8 mouse cellular contexts compared by ENCODE assay signal in the genomic region with DNA sequence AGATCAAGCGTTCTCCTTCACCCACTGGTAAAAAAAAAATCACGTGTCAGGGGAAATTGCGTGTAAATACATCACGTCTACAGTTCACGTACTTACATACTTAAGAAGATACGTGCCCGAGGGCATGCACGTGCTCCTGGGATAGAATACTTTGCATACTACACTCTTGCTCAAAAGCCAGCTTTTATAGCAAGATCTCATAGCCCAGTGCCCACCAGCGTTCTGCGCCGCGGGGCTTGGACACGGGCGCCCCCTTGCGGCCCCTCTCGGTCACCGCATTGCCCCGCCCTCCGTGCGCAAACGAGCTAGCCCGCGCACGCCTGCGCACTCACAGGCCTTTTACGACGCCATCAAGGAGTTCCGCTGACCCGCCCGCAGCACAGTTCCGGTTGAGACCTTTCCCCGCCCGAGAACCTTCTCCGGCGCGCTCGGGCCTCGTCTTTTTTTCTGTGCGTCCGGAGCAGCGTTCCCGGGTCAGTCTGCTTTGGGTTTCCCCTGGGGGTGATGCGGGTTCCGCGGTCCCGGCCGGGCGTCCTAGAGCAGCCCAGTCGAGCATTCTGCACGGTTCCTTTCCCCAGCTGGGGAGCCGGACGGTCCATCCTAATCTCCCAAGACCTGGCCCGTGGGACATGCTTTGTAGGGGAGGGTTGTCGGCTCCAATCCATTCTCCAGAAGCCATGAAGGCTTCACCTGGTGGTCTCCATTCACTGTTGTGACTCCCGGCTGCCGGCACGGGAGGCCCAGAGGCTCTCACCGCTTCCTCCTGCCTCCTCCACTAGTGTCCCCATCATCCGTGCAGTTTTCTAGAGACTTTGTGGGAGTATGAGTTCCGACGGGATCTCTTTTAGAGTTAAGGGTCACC. TPM values are rescaled to one million over a fixed set of nuclear protein-coding genes. Genes with fewer than 3 reads are reported as not detected.
A peak's percentile ranks its signal among the peaks of the same experiment; 100 is the strongest.
DNase-seq lines count a peak whose midpoint lies in the region; ATAC-seq and TF ChIP-seq lines count a peak whose summit lies in the region.

A gene (plus strand): TSS at position 169 of the 862 bp plus-strand sequence.

- peak; percentile 100 for TF ChIP-seq CTCF in Patski (IDR thresholded peaks at IDR 0.05)

- DNase-seq in Patski (ENCODE audit: low read depth, low spot score) = peak; percentile 60
- DNase-seq in cerebellum, postnatal 14 days = peak; percentile 96 to 98
- peak; percentile 88 to 94 for DNase-seq in frontal cortex, postnatal 14 days (ENCODE audit: low spot score in 2 of 2)
- peak; percentile 94 to 97 for DNase-seq in layer of hippocampus, postnatal 25 days (ENCODE audit: extremely low spot score in 1 of 2, low spot score in 1 of 2)
- peak; percentile 94 for DNase-seq in lung, postnatal 25 days (ENCODE audit: low spot score)
- DNase-seq in retina, embryonic 14.5 days (ENCODE audit: low spot score) = peak; percentile 97
- DNase-seq in thymus, postnatal 4 days = peak; percentile 96

- WGBS in hindbrain, embryonic 13.5 days = under 1% methylated on average over 61 of the region's 61 CpGs

- POLR2A ChIA-PET in Patski (lab: Charles Lee) = interaction anchor here (0.8 kb wide), 1 partner anchor 56 kb away, joined by 3 read pairs; no protein-coding TSS in a partner anchor

- in situ Hi-C loops in Patski (cut with MboI; ENCODE audit: low pct_unique_long_range_greater_than_20kb) = loop anchor here (5.0 to 10.0 kb wide), 3 partner anchors 209 to 322 kb away; a partner anchor contains a TSS

- H3K9ac ChIP-seq in hindbrain, embryonic 13.5 days = peak within 1 kb of the TSS; percentile 96

- ATAC-seq in Patski = peak; percentile 74
- peak; percentile 87 for ATAC-seq in hindbrain, embryonic 13.5 days (ENCODE audit: low FRiP score)

- peak within 1 kb of the TSS; percentile 91 for H3K27ac ChIP-seq in hindbrain, embryonic 13.5 days

- CTCF ChIA-PET in Patski (lab: Charles Lee) = interaction anchor here (0.8 to 3.4 kb wide), 12 partner anchors 17 to 646 kb away, joined by 3 to 20 read pairs (median 4); a partner anchor contains a TSS

- peaks cover 41% of the 10 kb centered on the region for H3K4me1 ChIP-seq in hindbrain, embryonic 13.5 days (replicated peaks)

- peaks cover 26% of the 10 kb centered on the region for H3K36me3 ChIP-seq in hindbrain, embryonic 13.5 days

- H3K9me3 ChIP-seq in hindbrain, embryonic 13.5 days = no peaks in the 10 kb centered on the region

- H3K4me3 ChIP-seq in hindbrain, embryonic 13.5 days = peak within 1 kb of the TSS; percentile 88

- H3K4me2 ChIP-seq in hindbrain, embryonic 13.5 days = peak within 1 kb of the TSS; percentile 94

- H3K27me3 ChIP-seq in Patski = no peaks in the 10 kb centered on the region
- H3K27me3 ChIP-seq in hindbrain, embryonic 13.5 days = no peaks in the 10 kb centered on the region

RNA-seq across cellular contexts. Expression of the gene that starts here (rescaled TPM):
- polyA plus RNA-seq in Patski (2021) = 24.8 TPM
- polyA plus RNA-seq in hindbrain, embryonic 13.5 days (2015; fragmentation: Nextera tagmentation; extraction: Ambion mirVana) = 53.4 and 57.9 TPM in 2 replicates
- total RNA-seq in layer of hippocampus, postnatal 25 days (2021) = 10 to 100 TPM; 26.5 to 32.9 TPM

Comparison
In these comparisons a context has a peak if more than half of its experiments do, and no peak if none do; other contexts are left out.
1. Peak in every context shown above with its lines: DNase-seq, ATAC-seq, H3K4me3 ChIP-seq and H3K27ac ChIP-seq.